Comparison of ENCODE assay signal across 8 mouse cellular contexts in the genomic region with DNA sequence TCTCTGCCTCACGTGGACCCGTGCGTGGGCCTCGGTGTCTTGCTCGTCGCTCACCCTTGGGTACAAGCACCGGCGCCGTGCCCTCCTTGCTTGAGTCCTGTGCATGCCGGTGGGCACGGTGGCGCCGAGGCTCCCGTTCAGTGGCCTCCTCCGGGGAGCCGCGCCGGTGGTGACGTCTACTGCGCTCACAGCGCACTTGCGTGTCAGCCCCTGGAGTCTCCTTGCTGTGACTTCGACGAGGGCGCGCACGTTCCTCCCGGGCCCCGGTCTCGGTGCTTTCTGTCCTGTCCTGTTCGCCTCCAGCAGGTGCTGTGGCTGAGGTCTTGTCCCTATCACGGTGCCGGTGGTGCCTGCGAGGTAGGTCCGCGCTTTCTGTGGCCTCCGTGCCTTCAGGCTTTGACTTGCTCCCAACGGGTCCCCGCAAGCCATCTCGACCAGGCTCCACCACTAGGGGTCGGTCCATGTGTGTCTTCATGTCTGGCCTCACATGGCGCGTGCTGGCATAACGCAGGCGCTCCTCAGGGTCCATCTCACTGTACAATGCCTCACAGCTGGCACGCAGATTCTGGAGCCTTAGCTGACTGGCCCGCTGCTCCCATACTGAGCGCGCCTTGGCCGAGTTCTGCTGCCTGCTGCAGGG.
DNase-seq lines count a peak whose midpoint lies in the region; ATAC-seq lines count a peak whose summit lies in the region.

No protein-coding gene starts in this region.

- WGBS in heart, embryonic 15.5 days: 24% methylated on average over 50 of the region's 50 CpGs
- WGBS in lung, embryonic 16.5 days: 24% methylated on average over 50 of the region's 50 CpGs

- peak overlapping the region; percentile 24 for H3K4me3 ChIP-seq in heart, embryonic 15.5 days
- peak overlapping the region; percentile 7 for H3K4me3 ChIP-seq in lung, embryonic 16.5 days (ENCODE audit: low read length)

- no peak overlapping the region for H3K27ac ChIP-seq in heart, embryonic 15.5 days
- H3K27ac ChIP-seq in lung, embryonic 16.5 days (ENCODE audit: low read length): no peak overlapping the region

- peak; percentile 7 for DNase-seq in kidney, adult 18-20 months
- no peak for DNase-seq in kidney, adult 11 months
- peak; percentile 73 for DNase-seq in embryo, embryonic 10.5 days (ENCODE audit: low spot score)
- DNase-seq in kidney, postnatal 4 days: peak; percentile 71 to 76
- DNase-seq in ovary, postnatal 14 days (ENCODE audit: low spot score): peak; percentile 6
- DNase-seq in thymus, postnatal 14 days: peak; percentile 79

- H3K4me2 ChIP-seq in heart, embryonic 15.5 days: peak overlapping the region; percentile 65
- H3K4me2 ChIP-seq in lung, embryonic 16.5 days (ENCODE audit: low read depth, low read length): peak overlapping the region; percentile 47

- H3K9me3 ChIP-seq in heart, embryonic 15.5 days (replicated peaks): no peaks in the 10 kb centered on the region
- H3K9me3 ChIP-seq in lung, embryonic 16.5 days (ENCODE audit: control insufficient read depth, low read length): no peaks in the 10 kb centered on the region

- peak; percentile 24; the same call in 1 of the 2 replicates for ATAC-seq in heart, embryonic 15.5 days (replicated peaks; ENCODE audit: insufficient number of reproducible peaks, insufficient read depth, low FRiP score, low read depth)
- peak; percentile 47; the same call in 1 of the 2 replicates for ATAC-seq in lung, embryonic 16.5 days (ENCODE audit: low read depth)

- H3K27me3 ChIP-seq in heart, embryonic 15.5 days: peaks cover 29% of the 10 kb centered on the region
- H3K27me3 ChIP-seq in lung, embryonic 16.5 days (ENCODE audit: control insufficient read depth, insufficient read depth, low read depth, low read length): no peaks in the 10 kb centered on the region

- no peak overlapping the region for H3K9ac ChIP-seq in heart, embryonic 15.5 days
- H3K9ac ChIP-seq in lung, embryonic 16.5 days (ENCODE audit: low read length): no peak overlapping the region

- H3K36me3 ChIP-seq in heart, embryonic 15.5 days: no peaks in the 10 kb centered on the region
- H3K36me3 ChIP-seq in lung, embryonic 16.5 days (ENCODE audit: control insufficient read depth, insufficient read depth, low read length): no peaks in the 10 kb centered on the region

- H3K4me1 ChIP-seq in heart, embryonic 15.5 days (replicated peaks): peaks cover 9% of the 10 kb centered on the region; the same call in 1 of the 2 replicates
- no peaks in the 10 kb centered on the region for H3K4me1 ChIP-seq in lung, embryonic 16.5 days (replicated peaks; ENCODE audit: control insufficient read depth, insufficient read depth, low read length)
